Mouse (Mus musculus) central nervous system, embryonic 11.5 days (tissue): ENCODE data around the gene Rnh1. TPM values are rescaled to one million over a fixed set of nuclear protein-coding genes. Genes with fewer than 3 reads are reported as not detected.

Experiments used
- polyA plus RNA-seq: library from polyadenylated mRNA; depleted of rRNA; stranded (reverse); fragments of >200 nt; gene quantifications from 2 replicates; pipeline ENCODE4 v1.2.3, GENCODE M21; 2012; rRNA removed

Rnh1 gene
- polyA plus RNA-seq = 44.5 and 71.8 TPM in 2 replicates

DNA sequence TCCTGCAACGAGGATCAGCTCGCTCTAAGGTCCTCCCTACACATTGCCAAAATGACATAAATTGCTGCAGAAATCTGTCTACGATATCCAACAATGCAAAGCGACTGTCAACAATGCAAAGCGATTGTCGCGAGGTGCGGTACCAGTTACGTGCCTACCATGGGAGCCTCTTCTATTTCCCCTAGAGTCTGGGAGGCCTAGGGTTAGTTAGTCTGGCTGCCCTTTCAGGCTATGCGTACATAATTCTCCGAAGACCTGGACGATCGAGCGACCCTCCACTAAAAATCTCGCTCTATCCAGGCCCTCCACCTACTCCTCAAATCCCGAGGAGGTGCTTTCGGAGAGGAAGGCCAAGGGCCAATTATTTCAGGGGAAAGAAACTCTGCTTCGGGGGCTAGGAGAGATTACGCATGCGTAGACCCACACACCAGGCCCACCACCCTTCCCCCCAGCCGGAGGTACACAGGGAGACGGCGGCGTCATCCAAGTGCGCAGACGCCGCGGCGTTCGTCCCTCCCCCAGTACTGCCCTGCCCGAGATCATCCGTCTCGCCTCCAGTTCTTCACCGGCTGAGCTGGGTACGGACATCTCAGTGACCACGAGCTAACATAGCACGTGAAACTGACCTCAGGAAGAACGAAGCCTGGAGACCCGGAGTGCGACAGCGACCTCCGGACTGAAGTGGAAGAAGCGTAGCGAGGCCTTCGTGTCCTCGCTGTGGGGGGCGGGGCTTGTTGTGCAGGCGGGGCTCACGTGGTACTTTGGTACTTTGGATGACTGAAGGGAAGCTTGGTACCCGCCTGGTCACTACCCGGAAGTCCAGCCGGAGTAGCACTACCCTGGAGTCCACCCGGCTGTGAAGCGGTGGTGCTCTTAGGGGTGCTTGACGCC lies at the start of gene Rnh1:
Gene Rnh1 (minus strand): TSS at position 742 of the 891 bp plus-strand sequence.

DNA sequence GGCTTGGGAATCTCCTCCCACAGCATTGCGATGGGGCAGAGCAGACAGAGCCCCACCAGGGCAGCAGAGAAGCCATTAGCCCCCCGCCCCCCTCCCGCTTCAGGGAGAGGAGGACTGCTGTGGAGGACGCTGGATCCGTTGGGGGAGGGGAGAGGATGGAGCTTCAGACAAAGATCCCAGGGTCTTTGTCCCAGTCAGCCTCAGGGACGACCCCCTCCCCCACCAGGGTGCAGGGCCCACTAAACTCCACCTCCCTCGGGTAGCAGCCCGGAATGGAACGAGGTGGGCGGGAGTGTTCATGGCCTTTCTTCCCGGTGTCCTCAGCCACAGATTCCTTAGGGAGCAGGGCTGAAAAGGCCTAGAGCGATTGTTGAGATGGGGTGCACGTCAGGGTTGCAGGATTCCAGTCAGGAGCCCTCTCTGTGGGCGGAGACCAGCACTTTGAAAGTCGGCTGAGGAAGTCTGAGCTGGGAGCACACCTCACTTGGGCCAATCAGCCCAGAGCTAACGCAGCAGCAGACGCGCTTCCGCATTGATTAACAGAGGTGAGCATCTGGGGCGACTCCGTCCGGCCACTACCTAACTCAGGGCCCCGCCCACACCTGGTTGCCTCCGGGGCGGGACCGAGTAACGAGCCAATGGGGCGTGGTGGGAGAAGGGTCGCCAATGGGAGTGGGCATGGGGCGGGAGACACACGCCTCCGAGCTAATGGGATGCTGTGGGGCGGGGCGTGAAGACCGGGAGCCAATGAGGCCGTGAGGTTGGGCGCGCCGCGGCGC lies 42.6 kb upstream of the Rnh1 start, which contains the start of gene Rassf7:
Gene Rassf7 (plus strand): TSS at position 760 of the 779 bp plus-strand sequence.

DNA sequence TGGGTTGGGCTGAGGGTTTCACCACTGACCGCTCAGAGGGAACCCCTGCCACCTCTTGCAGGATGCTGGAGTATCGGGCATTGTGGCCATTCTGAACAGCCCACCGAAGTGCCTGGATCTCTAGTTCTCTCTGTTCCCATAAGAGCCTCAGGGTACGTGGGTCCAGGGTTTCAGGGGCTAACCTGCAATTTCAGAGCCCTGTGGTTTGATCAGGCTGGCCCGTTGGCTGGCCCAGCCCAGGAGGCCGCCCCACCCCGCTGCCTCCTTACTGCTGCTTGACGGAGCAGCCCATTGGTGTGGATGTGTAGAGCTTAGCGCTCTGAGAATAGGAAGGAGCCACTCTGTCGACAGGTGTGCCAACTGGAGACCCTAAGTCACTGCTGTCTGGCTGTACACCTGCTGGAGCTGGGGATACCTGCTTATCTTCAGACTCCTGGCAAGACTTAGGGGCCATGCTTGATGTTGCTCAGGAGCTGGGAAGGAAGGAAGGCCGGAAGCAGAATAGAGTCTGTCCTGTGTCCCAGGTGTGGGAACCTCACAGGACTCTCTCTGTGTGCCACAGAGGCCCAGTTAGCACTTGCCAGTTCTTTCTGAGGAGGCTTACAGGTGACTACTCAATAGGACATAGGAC lies 41.1 kb upstream of the Rnh1 start, which contains the start of gene Lmntd2:
Gene Lmntd2 (minus strand): TSS at position 476 of the 631 bp plus-strand sequence.

DNA sequence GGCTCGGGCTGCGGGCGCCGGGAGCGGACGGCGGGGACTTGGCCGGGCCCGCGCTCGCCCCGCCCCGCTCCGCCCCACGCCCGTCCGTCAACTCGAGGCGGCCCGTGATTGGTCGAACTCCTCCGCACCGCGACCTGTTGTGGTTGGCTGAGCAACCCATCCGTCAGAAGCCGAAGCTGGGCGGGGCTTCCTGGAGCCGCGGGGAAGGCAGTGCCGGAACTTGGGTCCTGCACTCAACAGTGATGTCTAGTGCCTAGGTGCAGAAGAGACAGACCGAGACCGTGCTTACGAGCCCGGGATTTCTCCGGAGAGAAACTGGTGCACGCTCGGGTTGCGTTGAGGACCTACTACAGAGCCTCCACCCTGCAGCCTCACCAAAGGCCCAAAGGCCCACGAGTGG lies 21.3 kb upstream of the Rnh1 start, which contains the start of the genes Hras and Lrrc56:
Gene Hras (minus strand): TSS at position 58 of the 400 bp plus-strand sequence.
Gene Lrrc56 (plus strand): TSS at position 210 of the 400 bp plus-strand sequence.

DNA sequence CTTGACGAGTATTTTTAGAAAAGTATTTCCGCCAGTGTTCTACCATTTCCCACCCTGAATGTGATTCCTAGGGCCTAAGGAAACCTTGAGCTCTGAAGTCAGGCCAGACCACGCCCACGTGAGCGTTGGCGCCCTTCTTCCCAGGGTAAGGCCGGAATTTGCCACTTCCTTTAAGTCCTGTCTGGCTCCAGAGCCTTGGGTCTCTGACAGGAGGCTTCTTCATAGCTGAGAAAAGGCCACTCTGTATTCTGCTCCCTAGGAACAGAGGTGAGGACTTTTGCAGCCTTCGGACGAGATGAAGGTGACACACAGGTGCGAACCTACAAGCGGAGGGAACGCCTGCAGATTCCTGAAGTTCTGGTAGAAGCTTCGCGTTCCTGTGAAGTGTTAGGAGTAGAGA lies 50.4 kb downstream of the Rnh1 start, which contains the start of gene Ptdss2:
Gene Ptdss2 (plus strand): TSS at position 138 of the 400 bp plus-strand sequence.

DNA sequence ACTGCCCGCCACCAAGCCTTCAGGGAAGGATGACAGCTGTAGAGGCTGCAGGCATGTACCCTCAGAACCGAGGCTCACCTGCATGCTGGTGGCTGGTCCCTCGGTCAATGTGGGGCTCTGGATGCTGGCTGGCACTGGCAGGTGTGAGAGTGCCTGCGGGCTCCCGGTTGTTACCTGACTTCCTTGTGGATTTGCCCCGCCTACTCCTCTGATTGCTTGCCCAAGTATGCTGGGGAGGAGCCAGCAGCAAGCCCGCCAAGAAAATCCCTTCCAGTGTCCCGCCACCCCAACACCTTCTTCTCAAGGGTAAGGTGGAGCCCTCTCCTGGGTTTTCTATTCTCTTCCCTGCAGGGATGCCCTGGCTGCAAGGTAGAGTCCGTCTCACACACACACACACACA lies 55.0 kb downstream of the Rnh1 start, which contains the start of gene Ano9:
Gene Ano9 (minus strand): TSS at position 171 of the 400 bp plus-strand sequence.

Other genes with a start within 250 kb of the Rnh1 start
- 15.3 and 24.6 TPM in 2 replicates for gene Pgghg, start 231.5 kb downstream of the Rnh1 start, polyA plus RNA-seq
- 0.88 and 2.0 TPM in 2 replicates for gene Ifitm5, start 222.6 kb downstream of the Rnh1 start, polyA plus RNA-seq
- not detected in 2 replicates for gene Gm45717, start 216.9 kb downstream of the Rnh1 start, polyA plus RNA-seq
- gene Ifitm2, start 216.9 kb downstream of the Rnh1 start, polyA plus RNA-seq = 87.0 and 380 TPM in 2 replicates
- 12.4 and 30.5 TPM in 2 replicates for gene Ifitm1, start 205.6 kb downstream of the Rnh1 start, polyA plus RNA-seq
- gene Ifitm3, start 162.1 kb downstream of the Rnh1 start, polyA plus RNA-seq = 5.5 and 20.2 TPM in 2 replicates
- 0.35 and 0.38 TPM in 2 replicates for gene Ifitm6, start 154.9 kb downstream of the Rnh1 start, polyA plus RNA-seq
- gene Gm17387, start 143.7 kb downstream of the Rnh1 start, polyA plus RNA-seq = not detected in 2 replicates
- gene B4galnt4, start 111.8 kb downstream of the Rnh1 start, polyA plus RNA-seq = 68.2 and 109 TPM in 2 replicates
- gene Pkp3, start 94.6 kb downstream of the Rnh1 start, polyA plus RNA-seq = 1.5 and 2.1 TPM in 2 replicates
- 2.3 and 2.7 TPM in 2 replicates for gene Sigirr, start 72.3 kb downstream of the Rnh1 start, polyA plus RNA-seq
- 0.52 and 0.88 TPM in 2 replicates for gene Ano9, start 55.1 kb downstream of the Rnh1 start, polyA plus RNA-seq
- gene Ptdss2, start 50.5 kb downstream of the Rnh1 start, polyA plus RNA-seq = 55.5 and 61.6 TPM in 2 replicates
- 97.5 and 134 TPM in 2 replicates for gene Hras, start 21.1 kb upstream of the Rnh1 start, polyA plus RNA-seq
- gene Lrrc56, start 21.3 kb upstream of the Rnh1 start, polyA plus RNA-seq = 15.4 and 17.1 TPM in 2 replicates
- 8.6 and 10.9 TPM in 2 replicates for gene Lmntd2, start 41.2 kb upstream of the Rnh1 start, polyA plus RNA-seq
- 38.0 and 43.8 TPM in 2 replicates for gene Rassf7, start 43.0 kb upstream of the Rnh1 start, polyA plus RNA-seq
- 45.8 and 52.9 TPM in 2 replicates for gene Phrf1, start 55.9 kb upstream of the Rnh1 start, polyA plus RNA-seq
- 0.49 and 0.77 TPM in 2 replicates for gene Irf7, start 93.6 kb upstream of the Rnh1 start, polyA plus RNA-seq
- gene Cdhr5, start 103.9 kb upstream of the Rnh1 start, polyA plus RNA-seq = 0.02 and 0.16 TPM in 2 replicates
- gene Sct, start 106.3 kb upstream of the Rnh1 start, polyA plus RNA-seq = 0.28 and 4.1 TPM in 2 replicates
- 0.56 and 1.6 TPM in 2 replicates for gene Drd4, start 119.1 kb upstream of the Rnh1 start, polyA plus RNA-seq
- gene Deaf1, start 154.8 kb upstream of the Rnh1 start, polyA plus RNA-seq = 45.2 and 61.7 TPM in 2 replicates
- 44.9 and 57.3 TPM in 2 replicates for gene Tmem80, start 154.9 kb upstream of the Rnh1 start, polyA plus RNA-seq
- 2.7 and 3.8 TPM in 2 replicates for gene Eps8l2, start 166.0 kb upstream of the Rnh1 start, polyA plus RNA-seq
- gene Taldo1, start 219.3 kb upstream of the Rnh1 start, polyA plus RNA-seq = 237 and 389 TPM in 2 replicates
- 36.6 and 60.3 TPM in 2 replicates for gene Gatd1, start 241.3 kb upstream of the Rnh1 start, polyA plus RNA-seq